In genomic region chr11:58307411-58308080, GRCm38 (mm10) we compare ENCODE assay signal across 9 mouse cellular contexts. TPM values are rescaled to one million over a fixed set of nuclear protein-coding genes. Genes with fewer than 3 reads are reported as not detected.
A peak's percentile ranks its signal among the peaks of the same experiment; 100 is the strongest.
DNase-seq lines count a peak whose midpoint lies in the region; ATAC-seq and TF ChIP-seq lines count a peak whose summit lies in the region.
"Had no signal": no experiment of that assay in that cellular context is flagged by ENCODE, and none has a peak within 500 bp of the region (broad histone marks: within the 10 kb centered on the region; RNA-seq: fewer than 3 reads in every experiment).

No protein-coding gene starts in this region.

- peak overlapping the region; percentile 91 for H3K27ac ChIP-seq in embryonic facial prominence, embryonic 15.5 days (replicated peaks)
- peak overlapping the region; percentile 28; the same call in 1 of the 2 replicates for H3K27ac ChIP-seq in heart, embryonic 13.5 days (replicated peaks)
- peak overlapping the region; percentile 88 for H3K27ac ChIP-seq in kidney, embryonic 16.5 days (ENCODE audit: low read length)
- peak overlapping the region; percentile 82 for H3K27ac ChIP-seq in neural tube, embryonic 15.5 days (replicated peaks)
- H3K27ac ChIP-seq in thymus, adult 2 months (ENCODE audit: control insufficient read depth, insufficient read depth, low read length), result no peak overlapping the region

- peak overlapping the region; percentile 94 for H3K4me2 ChIP-seq in embryonic facial prominence, embryonic 15.5 days (replicated peaks)
- H3K4me2 ChIP-seq in heart, embryonic 13.5 days, result peak overlapping the region; percentile 79
- H3K4me2 ChIP-seq in kidney, embryonic 16.5 days (replicated peaks; ENCODE audit: low read depth, low read length), result peak overlapping the region; percentile 96
- peak overlapping the region; percentile 93 for H3K4me2 ChIP-seq in neural tube, embryonic 15.5 days

- no peaks in the 10 kb centered on the region for H3K27me3 ChIP-seq in embryonic facial prominence, embryonic 15.5 days
- no peaks in the 10 kb centered on the region for H3K27me3 ChIP-seq in heart, embryonic 13.5 days (replicated peaks)
- no peaks in the 10 kb centered on the region for H3K27me3 ChIP-seq in kidney, embryonic 16.5 days (ENCODE audit: insufficient read depth, low read length)
- no peaks in the 10 kb centered on the region for H3K27me3 ChIP-seq in neural tube, embryonic 15.5 days (replicated peaks)
- H3K27me3 ChIP-seq in thymus, adult 2 months (ENCODE audit: control insufficient read depth, insufficient read depth, low read length), result no peaks in the 10 kb centered on the region

- under 1% methylated on average over 42 of the region's 42 CpGs for WGBS in embryonic facial prominence, embryonic 15.5 days
- 1% methylated on average over 42 of the region's 42 CpGs for WGBS in heart, embryonic 13.5 days
- under 1% methylated on average over 42 of the region's 42 CpGs for WGBS in kidney, embryonic 16.5 days
- 1% methylated on average over 42 of the region's 42 CpGs for WGBS in lung, adult 2 months
- WGBS in neural tube, embryonic 15.5 days, result under 1% methylated on average over 42 of the region's 42 CpGs
- WGBS in thymus, adult 2 months, result 2% methylated on average over 42 of the region's 42 CpGs

- 0 out of 2 replicates have a peak, but pooled peaks have one; percentile 6 for TF ChIP-seq POLR2A in lung, adult 2 months (IDR thresholded peaks at IDR 0.05; ENCODE audit: borderline replicate concordance, extremely low read depth, low read depth, low read length)
- TF ChIP-seq POLR2A in thymus, adult 2 months (IDR thresholded peaks at IDR 0.05; ENCODE audit: control insufficient read depth, extremely low read depth, insufficient read depth, low read length, poor library complexity), result no peak

- DNase-seq in CD4-positive helper T cell, adult 2 months (ENCODE audit: low read depth, low spot score), result peak; percentile 71
- DNase-seq in adrenal gland, postnatal 14 days, result peak; percentile 62
- peak; percentile 72 for DNase-seq in lung, adult 2 months
- peak; percentile 57 for DNase-seq in thymus, adult 2 months

- ATAC-seq in embryonic facial prominence, embryonic 15.5 days (ENCODE audit: insufficient number of reproducible peaks, low FRiP score, low TSS enrichment, low read depth), result peak; percentile 74
- ATAC-seq in heart, embryonic 13.5 days (ENCODE audit: extremely low read depth, insufficient number of reproducible peaks, low FRiP score, low TSS enrichment), result peak; percentile 34; the same call in 1 of the 2 replicates
- peak; percentile 78 for ATAC-seq in kidney, embryonic 16.5 days (ENCODE audit: low FRiP score, low TSS enrichment)
- ATAC-seq in neural tube, embryonic 15.5 days (ENCODE audit: low FRiP score), result peak; percentile 64

- no peaks in the 10 kb centered on the region for H3K9me3 ChIP-seq in embryonic facial prominence, embryonic 15.5 days (replicated peaks)
- H3K9me3 ChIP-seq in heart, embryonic 13.5 days, result no peaks in the 10 kb centered on the region
- H3K9me3 ChIP-seq in kidney, embryonic 16.5 days (ENCODE audit: low read length), result no peaks in the 10 kb centered on the region
- H3K9me3 ChIP-seq in neural tube, embryonic 15.5 days (replicated peaks), result no peaks in the 10 kb centered on the region

- H3K9ac ChIP-seq in embryonic facial prominence, embryonic 15.5 days, result peak overlapping the region; percentile 31
- H3K9ac ChIP-seq in heart, embryonic 13.5 days, result peak overlapping the region; percentile 82
- H3K9ac ChIP-seq in kidney, embryonic 16.5 days (replicated peaks; ENCODE audit: low read length), result peak overlapping the region; percentile 78
- H3K9ac ChIP-seq in neural tube, embryonic 15.5 days (replicated peaks), result peak overlapping the region; percentile 62

- no peak for TF ChIP-seq CTCF in lung, adult 2 months (IDR thresholded peaks at IDR 0.05; ENCODE audit: insufficient read depth, low read length)
- TF ChIP-seq CTCF in thymus, adult 2 months (IDR thresholded peaks at IDR 0.05; ENCODE audit: borderline replicate concordance, control insufficient read depth, extremely low read depth, insufficient read depth, low read length, poor library complexity), result peak; percentile 49; the same call in 1 of the 2 replicates

- peaks cover 18% of the 10 kb centered on the region for H3K4me1 ChIP-seq in embryonic facial prominence, embryonic 15.5 days
- H3K4me1 ChIP-seq in heart, embryonic 13.5 days, result peaks cover 16% of the 10 kb centered on the region
- H3K4me1 ChIP-seq in kidney, embryonic 16.5 days (ENCODE audit: insufficient read depth, low read length), result peaks cover 14% of the 10 kb centered on the region
- peaks cover 3% of the 10 kb centered on the region; the same call in 1 of the 2 replicates for H3K4me1 ChIP-seq in lung, adult 2 months (ENCODE audit: control insufficient read depth, insufficient read depth, low read length)
- H3K4me1 ChIP-seq in neural tube, embryonic 15.5 days, result peaks cover 25% of the 10 kb centered on the region
- peaks cover 16% of the 10 kb centered on the region for H3K4me1 ChIP-seq in thymus, adult 2 months (replicated peaks; ENCODE audit: control insufficient read depth, insufficient read depth, low read length)

- H3K36me3 ChIP-seq in embryonic facial prominence, embryonic 15.5 days, result peaks cover 10% of the 10 kb centered on the region; the same call in 1 of the 2 replicates
- H3K36me3 ChIP-seq in heart, embryonic 13.5 days, result peaks cover 15% of the 10 kb centered on the region; the same call in 1 of the 2 replicates
- peaks cover 9% of the 10 kb centered on the region; the same call in 1 of the 2 replicates for H3K36me3 ChIP-seq in kidney, embryonic 16.5 days (ENCODE audit: insufficient read depth, low read length)
- H3K36me3 ChIP-seq in neural tube, embryonic 15.5 days, result 0 out of 2 replicates have a peak, but pooled peaks cover 10% of the 10 kb centered on the region
- no peaks in the 10 kb centered on the region for H3K36me3 ChIP-seq in thymus, adult 2 months (ENCODE audit: control insufficient read depth, insufficient read depth, low read length)

- H3K4me3 ChIP-seq in embryonic facial prominence, embryonic 15.5 days (replicated peaks), result peak overlapping the region; percentile 48
- peak overlapping the region; percentile 66 for H3K4me3 ChIP-seq in heart, embryonic 13.5 days
- H3K4me3 ChIP-seq in kidney, embryonic 16.5 days (ENCODE audit: low read length), result peak overlapping the region; percentile 63
- H3K4me3 ChIP-seq in lung, adult 2 months (replicated peaks; ENCODE audit: extremely low read depth, low read depth, low read length), result peak overlapping the region; percentile 57
- peak overlapping the region; percentile 54 for H3K4me3 ChIP-seq in neural tube, embryonic 15.5 days (replicated peaks)
- H3K4me3 ChIP-seq in thymus, adult 2 months (ENCODE audit: control insufficient read depth, insufficient read depth, low read length), result peak overlapping the region; percentile 73

RNA-seq across cellular contexts. Expression of gene Zfp692, which starts 0.7 kb away (rescaled TPM):
- total RNA-seq in adrenal gland, postnatal 14 days (2021), result 9.1 and 9.3 TPM in 2 replicates
- polyA plus RNA-seq in embryonic facial prominence, embryonic 15.5 days (2015; fragmentation: Nextera tagmentation; extraction: Ambion mirVana), result 33.1 and 37.1 TPM in 2 replicates
- 12.4 and 15.5 TPM in 2 replicates for polyA plus RNA-seq in heart, embryonic 13.5 days (2015; fragmentation: Nextera tagmentation; extraction: Ambion mirVana)
- 30.1 and 33.3 TPM in 2 replicates for polyA plus RNA-seq in kidney, embryonic 16.5 days (2015; fragmentation: Nextera tagmentation; extraction: Ambion mirVana)
- 17.0 and 24.1 TPM in 2 replicates for polyA plus RNA-seq in lung, adult 2 months (2012; rRNA removed)
- polyA plus RNA-seq in neural tube, embryonic 15.5 days (2015; fragmentation: Nextera tagmentation; extraction: Ambion mirVana), result 31.5 and 33.3 TPM in 2 replicates
- 42.1 and 49.7 TPM in 2 replicates for polyA plus RNA-seq in thymus, adult 2 months (2012; rRNA removed)

RNA-seq across cellular contexts. Expression of gene Zfp672, which starts 22.6 kb away (rescaled TPM):
- 56.7 and 59.3 TPM in 2 replicates for total RNA-seq in adrenal gland, postnatal 14 days (2021)
- polyA plus RNA-seq in embryonic facial prominence, embryonic 15.5 days (2015; fragmentation: Nextera tagmentation; extraction: Ambion mirVana), result 39.6 and 41.0 TPM in 2 replicates
- polyA plus RNA-seq in heart, embryonic 13.5 days (2015; fragmentation: Nextera tagmentation; extraction: Ambion mirVana), result 27.7 and 28.6 TPM in 2 replicates
- 40.9 and 43.8 TPM in 2 replicates for polyA plus RNA-seq in kidney, embryonic 16.5 days (2015; fragmentation: Nextera tagmentation; extraction: Ambion mirVana)
- polyA plus RNA-seq in lung, adult 2 months (2012; rRNA removed), result 30.2 and 30.6 TPM in 2 replicates
- 37.9 and 44.8 TPM in 2 replicates for polyA plus RNA-seq in neural tube, embryonic 15.5 days (2015; fragmentation: Nextera tagmentation; extraction: Ambion mirVana)
- polyA plus RNA-seq in thymus, adult 2 months (2012; rRNA removed), result 54.1 and 54.5 TPM in 2 replicates

RNA-seq across cellular contexts. Expression of gene Sh3bp5l, which starts 23.0 kb away (rescaled TPM):
- 38.5 and 47.5 TPM in 2 replicates for total RNA-seq in adrenal gland, postnatal 14 days (2021)
- 34.0 and 38.7 TPM in 2 replicates for polyA plus RNA-seq in embryonic facial prominence, embryonic 15.5 days (2015; fragmentation: Nextera tagmentation; extraction: Ambion mirVana)
- polyA plus RNA-seq in heart, embryonic 13.5 days (2015; fragmentation: Nextera tagmentation; extraction: Ambion mirVana), result 24.0 and 25.3 TPM in 2 replicates
- polyA plus RNA-seq in kidney, embryonic 16.5 days (2015; fragmentation: Nextera tagmentation; extraction: Ambion mirVana), result 41.2 and 41.8 TPM in 2 replicates
- 29.4 and 36.5 TPM in 2 replicates for polyA plus RNA-seq in lung, adult 2 months (2012; rRNA removed)
- polyA plus RNA-seq in neural tube, embryonic 15.5 days (2015; fragmentation: Nextera tagmentation; extraction: Ambion mirVana), result 47.1 and 47.7 TPM in 2 replicates
- polyA plus RNA-seq in thymus, adult 2 months (2012; rRNA removed), result 41.3 and 43.3 TPM in 2 replicates

RNA-seq across cellular contexts. Expression of gene 4930438A08Rik, which starts 32.9 kb away (rescaled TPM):
- not detected in 2 replicates for total RNA-seq in adrenal gland, postnatal 14 days (2021)
- polyA plus RNA-seq in embryonic facial prominence, embryonic 15.5 days (2015; fragmentation: Nextera tagmentation; extraction: Ambion mirVana), result 2.0 and 2.4 TPM in 2 replicates
- polyA plus RNA-seq in heart, embryonic 13.5 days (2015; fragmentation: Nextera tagmentation; extraction: Ambion mirVana), result not detected in 2 replicates
- polyA plus RNA-seq in kidney, embryonic 16.5 days (2015; fragmentation: Nextera tagmentation; extraction: Ambion mirVana), result not detected in 2 replicates
- polyA plus RNA-seq in lung, adult 2 months (2012; rRNA removed), result 0.12 TPM in 1 of 2 replicates, not detected in the other
- not detected in 2 replicates for polyA plus RNA-seq in neural tube, embryonic 15.5 days (2015; fragmentation: Nextera tagmentation; extraction: Ambion mirVana)
- 0.07 and 0.29 TPM in 2 replicates for polyA plus RNA-seq in thymus, adult 2 months (2012; rRNA removed)
- polyA plus RNA-seq: frontal cortex, adult 2 months had no signal

Comparison
In these comparisons a context has a peak if more than half of its experiments do, and no peak if none do; other contexts are left out.
1. H3K9ac ChIP-seq: peak in every context shown above with its lines; median percentile 82 in heart, embryonic 13.5 days; 78 in kidney, embryonic 16.5 days; 62 in neural tube, embryonic 15.5 days; 31 in embryonic facial prominence, embryonic 15.5 days.